Mouse (Mus musculus): ENCODE results near the gene Pvalb.

GRCm38 (mm10) chr15:78172899-78173817 lies 33.0 kb downstream of the Pvalb start:
- TF ChIP-seq CTCF (IDR thresholded peaks at IDR 0.05; ENCODE audit: borderline replicate concordance, extremely low read depth, insufficient read depth, insufficient read length) (no peak), POLR2A (IDR thresholded peaks at IDR 0.05; ENCODE audit: borderline replicate concordance, extremely low read depth, insufficient read depth, insufficient read length, poor library complexity, severe bottlenecking) (no peak)
